Mouse (Mus musculus): ENCODE results near the gene Susd1. TPM values are rescaled to one million over a fixed set of nuclear protein-coding genes. Genes with fewer than 3 reads are reported as not detected.
A peak's percentile ranks its signal among the peaks of the same experiment; 100 is the strongest.

Gene Susd1
- polyA plus RNA-seq, 1 experiment from 2014 or later, result 0.70 TPM

DNA sequence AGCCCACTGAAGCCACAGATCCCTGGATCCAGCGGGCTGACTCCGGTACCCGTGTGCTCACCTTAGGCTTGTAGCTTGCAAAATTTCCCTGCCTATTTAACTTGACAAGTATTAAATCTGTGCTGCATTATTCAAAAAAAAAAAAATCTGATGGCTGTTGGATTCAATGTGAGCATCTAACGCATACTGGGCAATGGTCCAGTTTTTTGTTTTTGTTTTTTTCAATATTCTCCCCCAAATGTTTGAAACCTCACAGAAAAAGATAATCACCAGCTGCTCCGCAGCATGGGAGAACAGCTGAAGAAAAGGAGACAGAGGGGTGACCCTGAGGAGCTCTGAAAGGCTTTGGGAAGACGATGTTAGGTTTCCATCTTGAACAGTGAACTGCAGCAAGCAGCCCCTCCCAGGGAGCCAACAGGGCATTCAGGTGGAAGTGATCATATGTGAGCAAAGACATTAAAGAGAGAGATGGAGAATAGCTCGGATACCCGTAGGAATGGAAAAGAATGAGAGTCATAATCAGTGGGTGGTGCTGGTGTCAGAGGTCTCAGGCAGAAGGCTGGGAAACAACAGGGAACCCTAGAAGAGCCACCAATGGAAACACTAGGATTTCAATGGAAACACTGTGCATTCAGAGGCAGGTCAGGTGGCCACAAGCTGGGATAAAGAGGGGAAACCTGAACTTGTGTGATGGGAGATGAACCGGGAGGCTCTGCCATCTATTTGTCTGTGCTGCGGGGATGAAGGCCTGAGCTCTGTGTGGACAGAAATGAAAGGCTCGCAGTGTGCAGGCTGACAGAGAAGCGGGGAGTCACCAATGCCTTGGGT lies 117.0 kb downstream of the Susd1 start:
- Histone ChIP-seq H3K36me3 (ENCODE audit: control insufficient read depth, insufficient read depth, low read length) (no peaks in the 10 kb centered on the region), H3K9me3 (replicated peaks; ENCODE audit: control insufficient read depth, low read length) (no peaks in the 10 kb centered on the region), H3K4me2 (ENCODE audit: low read length) (no peak overlapping the region), H3K4me3 (ENCODE audit: low read depth, low read length) (no peak overlapping the region), H3K27me3 (replicated peaks; ENCODE audit: control insufficient read depth, insufficient read depth, low read length) (no peaks in the 10 kb centered on the region), H3K9ac (ENCODE audit: low read length) (no peak overlapping the region), H3K4me1 (ENCODE audit: control insufficient read depth, insufficient read depth, low read length) (peaks cover 16% of the 10 kb centered on the region), H3K27ac (ENCODE audit: low read depth, low read length) (no peak overlapping the region)
- ATAC-seq, result peak; percentile 53
- 46% methylated on average over 12 of the region's 12 CpGs for WGBS
- DNase-seq (ENCODE audit: low spot score), result peak; percentile 67

DNA sequence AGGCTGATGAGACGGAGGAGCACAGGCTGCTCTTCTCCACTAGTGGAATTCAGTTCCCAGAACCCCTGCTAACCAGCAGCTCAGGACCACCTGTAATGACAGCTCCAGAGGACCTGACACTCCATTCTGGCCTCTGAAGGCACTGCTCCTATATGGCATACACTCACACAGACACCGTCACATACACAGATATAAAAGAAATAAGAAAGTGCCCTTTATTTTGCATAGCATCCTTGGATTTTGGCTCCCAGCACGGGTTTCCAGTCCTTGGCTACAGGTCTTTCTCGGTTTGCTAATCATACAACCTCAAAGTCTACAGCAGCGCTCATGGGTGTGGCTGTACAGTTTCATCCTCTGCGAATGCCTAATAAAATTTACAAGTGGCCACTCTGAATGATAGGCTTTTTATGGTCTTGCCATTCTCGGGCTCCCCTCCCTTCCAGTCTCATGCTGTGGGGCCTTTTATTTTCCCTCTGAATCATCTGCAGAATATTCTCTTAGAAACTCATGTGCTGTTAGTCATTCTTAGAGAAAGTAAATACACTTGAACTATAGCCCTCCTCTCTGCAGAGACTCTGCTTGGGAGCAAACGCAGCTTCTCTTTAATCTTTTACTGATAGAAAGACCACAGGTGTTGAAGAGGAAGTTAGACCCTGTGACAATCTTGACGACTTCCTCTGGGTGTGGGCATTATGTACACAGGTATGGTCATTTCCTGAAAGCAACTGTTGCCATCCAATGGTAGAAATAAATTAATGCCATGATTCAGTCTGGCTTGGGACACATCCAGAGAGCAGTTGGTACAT lies 119.1 kb downstream of the Susd1 start:
- Histone ChIP-seq H3K4me2 (ENCODE audit: low read length) (no peak overlapping the region), H3K9ac (ENCODE audit: low read length) (no peak overlapping the region), H3K9me3 (replicated peaks; ENCODE audit: control insufficient read depth, low read length) (no peaks in the 10 kb centered on the region), H3K36me3 (ENCODE audit: control insufficient read depth, insufficient read depth, low read length) (no peaks in the 10 kb centered on the region), H3K27me3 (replicated peaks; ENCODE audit: control insufficient read depth, insufficient read depth, low read length) (no peaks in the 10 kb centered on the region), H3K4me1 (ENCODE audit: control insufficient read depth, insufficient read depth, low read length) (peaks cover 16% of the 10 kb centered on the region), H3K27ac (ENCODE audit: low read depth, low read length) (no peak overlapping the region), H3K4me3 (ENCODE audit: low read depth, low read length) (no peak overlapping the region)
- 83% methylated on average over 9 of the region's 9 CpGs for WGBS
- no peak for DNase-seq (ENCODE audit: low spot score)
- no peak for ATAC-seq

DNA sequence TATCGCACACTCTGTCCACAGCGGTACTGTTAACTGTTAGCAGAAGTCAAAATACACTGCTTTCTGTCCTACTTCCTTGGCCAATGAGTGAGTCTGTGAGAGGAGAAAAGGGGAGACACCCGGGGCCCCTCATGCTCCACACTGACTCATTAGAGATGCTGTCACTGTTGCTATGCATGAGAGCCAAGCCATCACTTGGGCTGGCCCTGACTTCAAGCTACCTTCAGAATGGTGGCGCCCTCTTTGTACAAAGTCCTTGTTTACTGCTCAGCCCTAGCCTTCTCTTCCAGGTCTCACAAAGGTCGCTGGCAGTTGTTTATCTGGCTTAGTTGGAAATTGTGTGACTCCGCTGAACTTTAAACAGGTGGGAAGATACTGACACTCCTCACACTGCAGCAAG lies 119.8 kb downstream of the Susd1 start:
- peaks cover 16% of the 10 kb centered on the region for H3K4me1 ChIP-seq (ENCODE audit: control insufficient read depth, insufficient read depth, low read length)
- no peak overlapping the region for H3K27ac ChIP-seq (ENCODE audit: low read depth, low read length)
- DNase-seq (ENCODE audit: low spot score) (no peak), ATAC-seq (no peak)
- no peak overlapping the region for H3K4me3 ChIP-seq (ENCODE audit: low read depth, low read length)
- H3K9ac ChIP-seq (ENCODE audit: low read length), result no peak overlapping the region
- H3K9me3 ChIP-seq (replicated peaks; ENCODE audit: control insufficient read depth, low read length), result no peaks in the 10 kb centered on the region
- H3K4me2 ChIP-seq (ENCODE audit: low read length), result no peak overlapping the region
- 85% methylated on average over 6 of the region's 6 CpGs for WGBS
- no peaks in the 10 kb centered on the region for H3K27me3 ChIP-seq (replicated peaks; ENCODE audit: control insufficient read depth, insufficient read depth, low read length)
- no peaks in the 10 kb centered on the region for H3K36me3 ChIP-seq (ENCODE audit: control insufficient read depth, insufficient read depth, low read length)

DNA sequence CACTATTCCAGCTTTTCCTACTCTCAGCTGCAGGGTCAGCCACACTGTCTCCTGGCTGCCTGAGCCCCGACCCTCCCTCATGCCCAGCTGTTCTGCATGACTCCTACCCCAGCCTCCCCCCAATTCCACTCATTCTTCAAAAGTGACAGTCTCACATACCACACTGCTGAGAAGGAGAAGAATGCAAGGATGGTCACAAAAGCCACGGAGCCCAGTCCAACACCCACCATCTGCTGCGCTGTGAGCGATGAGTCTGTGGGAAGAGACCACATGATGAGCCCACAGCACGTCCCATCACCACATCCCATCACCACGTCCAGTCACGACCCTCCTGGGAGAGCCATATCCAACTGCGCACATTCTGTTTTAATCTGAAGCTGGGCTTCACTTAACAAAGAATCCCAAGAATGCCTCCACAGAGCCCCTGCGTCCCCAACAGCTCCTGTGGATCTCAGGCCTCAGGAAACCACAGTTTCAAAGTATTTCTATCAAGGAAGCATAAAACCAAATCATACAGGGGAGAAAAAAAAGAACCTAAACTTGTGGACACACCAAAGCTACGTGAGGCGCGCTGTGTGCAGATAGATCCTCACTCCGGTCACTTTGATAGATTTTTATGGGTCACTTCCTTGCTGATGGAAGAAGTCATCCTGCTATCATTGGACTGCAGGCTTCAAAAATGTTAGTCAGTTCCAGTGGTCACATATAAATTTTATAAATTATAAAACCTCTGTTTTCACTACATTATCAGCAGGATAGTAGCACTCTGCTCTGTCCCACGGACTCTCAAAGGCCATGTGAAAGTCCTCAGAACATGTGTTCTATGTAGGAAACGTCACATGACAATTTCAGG lies 122.7 kb downstream of the Susd1 start:
- no peaks in the 10 kb centered on the region for H3K4me1 ChIP-seq (ENCODE audit: control insufficient read depth, insufficient read depth, low read length)
- no peak for ATAC-seq

DNA sequence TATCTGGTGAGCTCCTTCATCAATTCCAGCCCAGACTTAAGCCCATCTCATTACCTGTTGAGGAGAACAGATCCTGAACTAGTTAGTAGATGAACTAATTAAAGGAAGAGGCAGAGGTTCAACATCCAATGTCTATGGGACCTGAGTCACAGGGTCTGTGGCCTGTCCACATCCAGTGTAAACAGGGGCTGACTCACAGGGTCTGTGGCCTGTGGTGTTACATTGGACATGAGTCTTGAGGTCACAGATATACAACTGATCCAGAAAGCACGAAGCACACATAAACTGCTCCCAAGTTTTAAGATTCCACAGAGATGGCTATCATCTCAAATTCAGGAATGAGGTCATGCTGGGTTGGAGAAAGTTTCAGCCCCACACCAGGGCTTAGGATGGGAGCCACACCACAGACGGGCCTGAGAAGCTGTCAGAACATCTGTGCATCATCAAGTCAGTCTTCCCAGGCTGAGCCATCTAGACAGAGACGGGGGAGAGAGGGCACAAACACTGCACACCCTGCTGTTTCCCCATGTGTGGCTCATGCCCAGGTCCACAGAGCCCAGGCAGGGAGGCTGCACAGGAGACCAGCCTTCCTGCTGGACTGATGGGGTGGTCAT lies 123.4 kb downstream of the Susd1 start:
- no peak overlapping the region for H3K9ac ChIP-seq (ENCODE audit: low read length)
- ATAC-seq (no peak), DNase-seq (ENCODE audit: low spot score) (no peak)
- no peaks in the 10 kb centered on the region for H3K27me3 ChIP-seq (replicated peaks; ENCODE audit: control insufficient read depth, insufficient read depth, low read length)
- WGBS, result 74% methylated on average over 3 of the region's 3 CpGs
- H3K9me3 ChIP-seq (replicated peaks; ENCODE audit: control insufficient read depth, low read length), result no peaks in the 10 kb centered on the region
- no peak overlapping the region for H3K4me3 ChIP-seq (ENCODE audit: low read depth, low read length)
- H3K4me2 ChIP-seq (ENCODE audit: low read length), result no peak overlapping the region
- H3K4me1 ChIP-seq (ENCODE audit: control insufficient read depth, insufficient read depth, low read length), result no peaks in the 10 kb centered on the region
- H3K36me3 ChIP-seq (ENCODE audit: control insufficient read depth, insufficient read depth, low read length), result no peaks in the 10 kb centered on the region
- no peak overlapping the region for H3K27ac ChIP-seq (ENCODE audit: low read depth, low read length)

More for the DNA sequence above, 122.7 kb downstream of the Susd1 start:
- DNase-seq (ENCODE audit: low spot score), result no peak
- H3K9me3 ChIP-seq (replicated peaks; ENCODE audit: control insufficient read depth, low read length), result no peaks in the 10 kb centered on the region
- no peak overlapping the region for H3K4me3 ChIP-seq (ENCODE audit: low read depth, low read length)
- H3K4me2 ChIP-seq (ENCODE audit: low read length), result no peak overlapping the region
- H3K27ac ChIP-seq (ENCODE audit: low read depth, low read length), result no peak overlapping the region
- WGBS, result 88% methylated on average over 15 of the region's 15 CpGs
- H3K9ac ChIP-seq (ENCODE audit: low read length), result no peak overlapping the region
- no peaks in the 10 kb centered on the region for H3K36me3 ChIP-seq (ENCODE audit: control insufficient read depth, insufficient read depth, low read length)
- H3K27me3 ChIP-seq (replicated peaks; ENCODE audit: control insufficient read depth, insufficient read depth, low read length), result no peaks in the 10 kb centered on the region

DNA sequence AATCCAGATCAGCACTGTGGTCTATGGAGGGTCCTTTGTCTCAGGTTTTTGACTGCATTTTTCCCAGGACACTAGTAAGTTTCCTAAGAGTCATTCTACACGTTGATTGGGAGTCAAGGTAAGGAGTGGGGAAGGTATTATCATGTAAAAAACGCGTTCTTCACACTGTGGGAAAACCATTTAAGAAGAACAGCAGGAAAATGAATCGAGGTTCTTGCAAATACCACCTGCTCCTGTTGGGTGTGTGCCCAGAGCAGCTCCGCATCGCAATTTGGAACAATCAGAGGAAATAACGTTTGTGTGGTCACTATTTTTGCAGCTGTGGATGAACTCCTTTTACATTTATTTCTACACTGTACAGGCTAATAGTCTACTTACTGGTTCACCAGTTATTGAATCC lies 125.5 kb downstream of the Susd1 start:
- DNase-seq (ENCODE audit: low spot score) (peak; percentile 58), ATAC-seq (no peak)
- Histone ChIP-seq H3K9me3 (replicated peaks; ENCODE audit: control insufficient read depth, low read length) (no peaks in the 10 kb centered on the region), H3K27ac (ENCODE audit: low read depth, low read length) (no peak overlapping the region), H3K27me3 (replicated peaks; ENCODE audit: control insufficient read depth, insufficient read depth, low read length) (no peaks in the 10 kb centered on the region), H3K4me3 (ENCODE audit: low read depth, low read length) (no peak overlapping the region), H3K9ac (ENCODE audit: low read length) (no peak overlapping the region), H3K4me1 (ENCODE audit: control insufficient read depth, insufficient read depth, low read length) (no peaks in the 10 kb centered on the region), H3K36me3 (ENCODE audit: control insufficient read depth, insufficient read depth, low read length) (no peaks in the 10 kb centered on the region), H3K4me2 (ENCODE audit: low read length) (no peak overlapping the region)
- 37% methylated on average over 7 of the region's 7 CpGs for WGBS

DNA sequence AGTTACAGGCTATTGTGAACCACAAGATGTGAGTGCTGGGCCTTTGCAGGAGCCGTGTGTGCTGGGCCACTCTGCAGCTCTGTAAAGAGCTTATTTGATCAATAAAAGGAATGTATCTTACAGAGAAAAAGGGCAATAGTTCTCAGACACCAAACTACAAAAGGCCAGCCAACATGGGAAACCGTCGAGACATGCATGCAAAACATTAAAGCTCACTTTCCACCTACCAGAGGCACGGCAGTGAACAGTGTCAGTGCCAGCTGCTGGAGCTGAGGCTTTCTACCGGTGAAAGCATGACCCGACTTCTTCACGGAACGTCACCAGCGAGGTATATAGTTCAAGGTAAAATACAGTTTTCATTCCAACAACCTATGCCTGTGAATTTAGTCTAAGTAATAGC lies 127.8 kb downstream of the Susd1 start:
- Histone ChIP-seq H3K4me3 (ENCODE audit: low read depth, low read length) (no peak overlapping the region), H3K9me3 (replicated peaks; ENCODE audit: control insufficient read depth, low read length) (no peaks in the 10 kb centered on the region), H3K36me3 (ENCODE audit: control insufficient read depth, insufficient read depth, low read length) (no peaks in the 10 kb centered on the region), H3K27ac (ENCODE audit: low read depth, low read length) (no peak overlapping the region), H3K27me3 (replicated peaks; ENCODE audit: control insufficient read depth, insufficient read depth, low read length) (no peaks in the 10 kb centered on the region), H3K4me1 (ENCODE audit: control insufficient read depth, insufficient read depth, low read length) (no peaks in the 10 kb centered on the region), H3K9ac (ENCODE audit: low read length) (no peak overlapping the region), H3K4me2 (ENCODE audit: low read length) (no peak overlapping the region)
- ATAC-seq (no peak), DNase-seq (ENCODE audit: low spot score) (no peak)
- 85% methylated on average over 9 of the region's 9 CpGs for WGBS

DNA sequence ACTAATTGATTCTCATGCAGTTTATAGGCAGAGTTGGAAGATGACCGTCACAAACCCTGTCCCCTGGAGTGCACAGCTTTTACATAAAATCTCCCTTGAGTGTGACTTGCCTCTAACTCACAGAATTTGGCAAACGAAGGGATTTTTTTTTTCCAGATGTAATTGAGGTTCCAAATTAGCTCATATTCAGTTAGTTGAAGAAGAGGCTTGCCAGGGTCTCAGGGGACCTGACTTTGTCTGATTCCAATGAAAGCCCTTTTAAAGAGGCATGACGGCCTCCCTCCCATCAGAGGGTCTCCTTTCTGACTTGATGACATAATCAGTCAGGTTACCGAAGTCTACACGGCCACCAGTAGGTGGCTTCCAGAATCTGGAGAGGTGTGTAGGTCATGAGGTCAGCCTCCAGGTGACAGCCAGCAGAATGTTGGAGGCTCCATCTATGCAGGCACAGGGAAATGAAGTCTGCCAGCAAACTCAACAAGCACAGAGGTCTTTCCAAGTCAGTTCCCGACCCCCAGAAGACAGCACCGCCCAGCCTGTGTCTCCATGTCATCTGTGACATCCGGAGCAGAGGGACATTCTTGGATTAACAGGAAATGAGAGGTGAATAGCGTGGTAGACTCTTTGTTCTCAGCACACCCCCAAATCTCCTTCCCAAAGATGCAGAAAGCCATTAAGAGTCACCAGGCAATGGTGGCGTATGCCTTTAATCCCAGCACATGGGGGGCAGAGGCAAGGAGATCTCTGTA lies 130.4 kb downstream of the Susd1 start:
- H3K4me2 ChIP-seq (ENCODE audit: low read length), result no peak overlapping the region
- no peaks in the 10 kb centered on the region for H3K9me3 ChIP-seq (replicated peaks; ENCODE audit: control insufficient read depth, low read length)
- 84% methylated on average over 10 of the region's 10 CpGs for WGBS
- no peaks in the 10 kb centered on the region for H3K27me3 ChIP-seq (replicated peaks; ENCODE audit: control insufficient read depth, insufficient read depth, low read length)
- H3K27ac ChIP-seq (ENCODE audit: low read depth, low read length), result no peak overlapping the region
- H3K9ac ChIP-seq (ENCODE audit: low read length), result no peak overlapping the region
- H3K36me3 ChIP-seq (ENCODE audit: control insufficient read depth, insufficient read depth, low read length), result no peaks in the 10 kb centered on the region
- H3K4me3 ChIP-seq (ENCODE audit: low read depth, low read length), result no peak overlapping the region
- DNase-seq (ENCODE audit: low spot score) (no peak), ATAC-seq (no peak)
- no peaks in the 10 kb centered on the region for H3K4me1 ChIP-seq (ENCODE audit: control insufficient read depth, insufficient read depth, low read length)

Measured in forebrain, embryonic 14.5 days (tissue).